Mouse (Mus musculus): Measurements from ENCODE around the gene Dap. TPM values are rescaled to one million over a fixed set of nuclear protein-coding genes. Genes with fewer than 3 reads are reported as not detected.

The Dap gene
- 127 and 148 TPM in 2 replicates for polyA plus RNA-seq (2015; fragmentation: Nextera tagmentation; extraction: Ambion mirVana)

DNA sequence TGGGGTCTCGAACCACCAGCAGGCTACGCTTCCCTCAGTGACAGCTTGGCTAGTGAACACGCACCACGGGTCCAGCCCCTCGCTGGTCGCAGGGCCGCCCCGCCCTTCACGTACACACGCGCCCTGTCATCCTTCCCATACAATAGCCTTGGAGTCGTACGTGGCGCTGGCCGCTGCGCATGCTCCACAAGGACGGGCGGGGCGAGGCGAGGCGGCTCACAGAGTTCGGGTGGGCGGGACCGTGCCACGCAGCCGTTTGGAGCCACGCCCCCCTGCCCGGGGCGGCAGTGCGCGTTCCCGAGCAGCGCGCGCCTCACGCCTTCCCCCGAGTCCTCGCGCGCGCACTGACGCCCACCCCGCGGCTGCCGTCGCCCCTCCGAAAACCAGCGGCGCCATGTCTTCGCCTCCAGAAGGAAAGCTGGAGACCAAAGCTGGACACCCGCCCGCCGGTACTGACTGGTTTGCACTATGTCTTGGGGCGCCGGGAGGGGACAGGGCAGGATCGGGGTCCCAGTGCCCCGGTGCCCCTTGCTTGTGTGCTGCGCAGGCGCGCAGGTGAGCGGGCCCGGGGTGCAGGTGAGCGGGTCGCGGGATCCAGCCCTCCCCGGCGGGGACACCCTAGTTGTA, at the start of gene Dap:
Dap (plus strand) TSS at position 180 of the 627 bp plus-strand sequence.
- TF ChIP-seq EP300 (IDR thresholded peaks at IDR 0.05) = no peak
- peak; percentile 29; the same call in 1 of the 2 replicates for TF ChIP-seq CTCF (IDR thresholded peaks at IDR 0.05)
- peak; percentile 99 for DNase-seq (ENCODE audit: low spot score)
- peak within 1 kb of the TSS; percentile 95 for H3K4me3 ChIP-seq (ENCODE audit: low read depth, low read length)
- H3K4me1 ChIP-seq (ENCODE audit: insufficient read depth, low read depth, low read length) = peaks cover 3% of the 10 kb centered on the region; the same call in 1 of the 2 replicates
- peak; percentile 98 for ATAC-seq
- no peaks in the 10 kb centered on the region for H3K9me3 ChIP-seq (ENCODE audit: low read length)
- peak within 1 kb of the TSS; percentile 91 for H3K9ac ChIP-seq (replicated peaks; ENCODE audit: low read depth)
- peak within 1 kb of the TSS; percentile 96 for H3K4me2 ChIP-seq (replicated peaks; ENCODE audit: low read depth, low read length)
- peak within 1 kb of the TSS; percentile 93 for H3K27ac ChIP-seq (ENCODE audit: low read length)
- no peaks in the 10 kb centered on the region for H3K27me3 ChIP-seq (replicated peaks; ENCODE audit: insufficient read depth, low read length)
- no peaks in the 10 kb centered on the region for H3K36me3 ChIP-seq (ENCODE audit: insufficient read depth, low read length)
- under 1% methylated on average over 61 of the region's 67 CpGs for WGBS

DNA sequence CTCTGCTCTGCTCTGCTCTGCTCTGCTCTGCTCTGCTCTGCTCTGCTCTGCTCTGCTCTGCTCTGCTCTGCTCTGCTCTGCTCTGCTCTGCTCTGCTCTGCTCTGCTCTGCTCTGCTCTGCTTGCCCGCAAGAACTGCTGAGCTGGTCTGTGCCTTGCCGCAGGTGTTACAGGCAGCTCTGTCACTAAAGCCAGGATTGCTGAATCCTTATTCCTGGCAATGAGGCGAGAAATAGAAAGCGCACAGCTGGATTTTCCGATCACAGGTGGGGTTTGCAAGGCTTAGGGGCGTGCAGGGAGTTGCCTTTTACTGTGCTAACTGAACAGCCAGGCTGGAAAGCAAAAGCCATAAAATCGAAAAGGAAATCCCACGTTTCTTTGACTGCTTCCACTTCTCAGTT, 47.5 kb upstream of the Dap start:
- Histone ChIP-seq H3K9me3 (ENCODE audit: low read length) (no peaks in the 10 kb centered on the region), H3K4me1 (ENCODE audit: insufficient read depth, low read depth, low read length) (no peaks in the 10 kb centered on the region), H3K4me3 (ENCODE audit: low read depth, low read length) (no peak overlapping the region), H3K27me3 (replicated peaks; ENCODE audit: insufficient read depth, low read length) (no peaks in the 10 kb centered on the region), H3K36me3 (ENCODE audit: insufficient read depth, low read length) (no peaks in the 10 kb centered on the region), H3K9ac (replicated peaks; ENCODE audit: low read depth) (no peak overlapping the region), H3K4me2 (replicated peaks; ENCODE audit: low read depth, low read length) (no peak overlapping the region), H3K27ac (ENCODE audit: low read length) (no peak overlapping the region)
- 44% methylated on average over 8 of the region's 8 CpGs for WGBS
- TF ChIP-seq CTCF (IDR thresholded peaks at IDR 0.05) (no peak), EP300 (IDR thresholded peaks at IDR 0.05) (no peak)
- ATAC-seq = no peak
- no peak for DNase-seq (ENCODE audit: low spot score)

DNA sequence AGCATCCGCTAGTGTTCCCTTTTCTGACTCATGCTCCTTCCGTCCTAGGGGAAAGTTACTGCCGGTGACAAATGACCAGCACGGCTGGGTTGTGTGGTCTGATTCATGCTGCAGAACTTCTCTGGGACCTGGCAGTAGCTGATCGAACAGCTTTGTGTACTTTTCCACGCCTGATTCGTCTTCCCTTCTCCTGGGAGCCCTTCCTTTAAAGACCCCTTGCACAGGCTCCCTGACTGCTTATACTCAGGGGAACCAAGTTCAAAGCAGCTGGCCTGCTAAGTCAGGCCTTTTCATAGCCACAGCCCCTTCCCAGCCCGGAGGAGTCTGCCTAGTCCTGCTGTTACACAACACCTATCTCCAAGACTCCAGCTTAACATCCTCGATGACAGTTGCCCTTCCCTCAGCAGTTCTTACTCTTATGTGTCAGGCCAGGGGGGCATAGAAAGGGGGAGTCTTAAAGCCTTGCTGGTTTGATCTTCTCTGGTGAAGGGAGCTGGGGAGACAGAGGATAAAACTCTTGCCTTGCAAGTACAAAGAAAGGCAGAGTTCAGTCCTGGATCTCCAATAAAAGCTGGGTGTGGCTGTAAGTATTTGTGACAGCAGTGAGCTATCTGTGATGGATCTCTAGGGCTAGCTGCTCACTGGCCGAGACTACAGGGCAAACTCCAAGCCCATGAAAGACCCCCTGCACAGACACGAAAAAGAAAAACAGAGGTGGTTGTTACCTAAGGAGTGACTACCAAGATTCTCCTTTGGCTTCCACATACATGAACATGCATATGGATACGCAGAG, 39.3 kb upstream of the Dap start:
- H3K36me3 ChIP-seq (ENCODE audit: insufficient read depth, low read length) = no peaks in the 10 kb centered on the region
- no peaks in the 10 kb centered on the region for H3K9me3 ChIP-seq (ENCODE audit: low read length)
- WGBS = 42% methylated on average over 12 of the region's 12 CpGs
- no peak overlapping the region for H3K4me3 ChIP-seq (ENCODE audit: low read depth, low read length)
- no peaks in the 10 kb centered on the region for H3K4me1 ChIP-seq (ENCODE audit: insufficient read depth, low read depth, low read length)
- H3K27me3 ChIP-seq (replicated peaks; ENCODE audit: insufficient read depth, low read length) = no peaks in the 10 kb centered on the region
- peak; percentile 40; the same call in 1 of the 2 replicates for ATAC-seq
- no peak overlapping the region for H3K27ac ChIP-seq (ENCODE audit: low read length)
- peak; percentile 15 for DNase-seq (ENCODE audit: low spot score)
- no peak for TF ChIP-seq EP300 (IDR thresholded peaks at IDR 0.05)
- no peak for TF ChIP-seq CTCF (IDR thresholded peaks at IDR 0.05)
- no peak overlapping the region for H3K9ac ChIP-seq (replicated peaks; ENCODE audit: low read depth)
- no peak overlapping the region for H3K4me2 ChIP-seq (replicated peaks; ENCODE audit: low read depth, low read length)

DNA sequence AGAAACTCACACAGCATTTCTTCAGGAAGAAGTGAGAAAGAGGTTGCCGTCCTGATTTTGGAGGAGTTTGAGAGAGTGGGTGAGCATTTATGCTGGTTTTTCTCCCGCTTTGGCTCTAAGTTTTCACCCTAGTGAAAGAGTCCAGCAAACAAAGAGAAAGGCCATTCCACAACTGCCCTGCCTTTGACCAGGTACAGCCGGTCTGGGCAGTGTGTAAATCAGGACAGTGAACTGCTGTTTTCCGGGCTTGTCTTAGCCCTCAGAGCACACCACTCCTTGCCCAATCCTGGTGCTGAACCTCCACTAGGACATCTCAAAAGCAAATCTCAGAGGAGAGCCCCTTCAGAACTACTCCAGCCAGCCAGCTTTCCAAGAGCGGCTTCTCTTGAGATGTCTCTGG, 38.6 kb upstream of the Dap start:
- ATAC-seq (0 out of 2 replicates have a peak, but pooled peaks have one; percentile 17), DNase-seq (ENCODE audit: low spot score) (peak; percentile 11)
- Histone ChIP-seq H3K4me2 (replicated peaks; ENCODE audit: low read depth, low read length) (no peak overlapping the region), H3K4me3 (ENCODE audit: low read depth, low read length) (no peak overlapping the region), H3K27ac (ENCODE audit: low read length) (no peak overlapping the region), H3K36me3 (ENCODE audit: insufficient read depth, low read length) (no peaks in the 10 kb centered on the region), H3K9ac (replicated peaks; ENCODE audit: low read depth) (no peak overlapping the region), H3K27me3 (replicated peaks; ENCODE audit: insufficient read depth, low read length) (no peaks in the 10 kb centered on the region), H3K4me1 (ENCODE audit: insufficient read depth, low read depth, low read length) (no peaks in the 10 kb centered on the region), H3K9me3 (ENCODE audit: low read length) (no peaks in the 10 kb centered on the region)
- TF ChIP-seq CTCF (IDR thresholded peaks at IDR 0.05) (no peak), EP300 (IDR thresholded peaks at IDR 0.05) (no peak)
- 61% methylated on average over 5 of the region's 5 CpGs for WGBS

GRCm38 (mm10) chr15:31186371-31186901, 37.7 kb upstream of the Dap start:
- H3K4me3 ChIP-seq (ENCODE audit: low read depth, low read length) = no peak overlapping the region
- no peaks in the 10 kb centered on the region for H3K4me1 ChIP-seq (ENCODE audit: insufficient read depth, low read depth, low read length)
- H3K36me3 ChIP-seq (ENCODE audit: insufficient read depth, low read length) = no peaks in the 10 kb centered on the region
- no peak overlapping the region for H3K27ac ChIP-seq (ENCODE audit: low read length)
- no peak overlapping the region for H3K4me2 ChIP-seq (replicated peaks; ENCODE audit: low read depth, low read length)
- ATAC-seq = no peak; the same call in 1 of the 2 replicates
- 73% methylated on average over 6 of the region's 6 CpGs for WGBS
- no peaks in the 10 kb centered on the region for H3K9me3 ChIP-seq (ENCODE audit: low read length)
- H3K9ac ChIP-seq (replicated peaks; ENCODE audit: low read depth) = no peak overlapping the region
- TF ChIP-seq EP300 (IDR thresholded peaks at IDR 0.05) (no peak), CTCF (IDR thresholded peaks at IDR 0.05) (no peak)
- DNase-seq (ENCODE audit: low spot score) = no peak
- H3K27me3 ChIP-seq (replicated peaks; ENCODE audit: insufficient read depth, low read length) = no peaks in the 10 kb centered on the region

DNA sequence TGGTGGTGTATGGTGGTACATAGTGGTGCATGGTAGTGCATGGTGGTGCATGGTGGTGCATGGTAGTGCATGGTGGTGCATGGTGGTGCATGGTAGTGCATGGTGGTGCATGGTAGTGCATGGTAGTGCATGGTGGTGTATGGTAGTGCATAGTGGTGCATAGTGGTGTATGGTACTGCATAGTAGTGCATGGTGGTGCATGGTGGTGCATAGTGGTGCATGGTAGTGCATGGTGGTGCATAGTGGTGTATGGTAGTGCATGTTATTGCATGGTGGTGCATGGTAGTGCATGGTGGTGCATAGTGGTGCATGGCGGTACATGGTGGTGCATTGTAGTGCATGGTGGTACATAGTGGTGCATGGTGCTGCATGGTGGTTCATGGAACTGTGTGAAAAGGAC, 31.6 kb upstream of the Dap start:
- no peak overlapping the region for H3K9ac ChIP-seq (replicated peaks; ENCODE audit: low read depth)
- DNase-seq (ENCODE audit: low spot score) = no peak
- H3K36me3 ChIP-seq (ENCODE audit: insufficient read depth, low read length) = no peaks in the 10 kb centered on the region
- H3K27me3 ChIP-seq (replicated peaks; ENCODE audit: insufficient read depth, low read length) = no peaks in the 10 kb centered on the region
- no peaks in the 10 kb centered on the region for H3K9me3 ChIP-seq (ENCODE audit: low read length)
- no peak overlapping the region for H3K4me2 ChIP-seq (replicated peaks; ENCODE audit: low read depth, low read length)
- ATAC-seq = no peak
- no peaks in the 10 kb centered on the region for H3K4me1 ChIP-seq (ENCODE audit: insufficient read depth, low read depth, low read length)
- H3K27ac ChIP-seq (ENCODE audit: low read length) = no peak overlapping the region
- TF ChIP-seq EP300 (IDR thresholded peaks at IDR 0.05) = no peak
- no peak for TF ChIP-seq CTCF (IDR thresholded peaks at IDR 0.05)
- WGBS = 100% methylated on average over 1 of the region's 1 CpGs
- no peak overlapping the region for H3K4me3 ChIP-seq (ENCODE audit: low read depth, low read length)

Measured in lung, postnatal 0 days (tissue).